ENCODE assay signal across 8 mouse cellular contexts in the genomic region with DNA sequence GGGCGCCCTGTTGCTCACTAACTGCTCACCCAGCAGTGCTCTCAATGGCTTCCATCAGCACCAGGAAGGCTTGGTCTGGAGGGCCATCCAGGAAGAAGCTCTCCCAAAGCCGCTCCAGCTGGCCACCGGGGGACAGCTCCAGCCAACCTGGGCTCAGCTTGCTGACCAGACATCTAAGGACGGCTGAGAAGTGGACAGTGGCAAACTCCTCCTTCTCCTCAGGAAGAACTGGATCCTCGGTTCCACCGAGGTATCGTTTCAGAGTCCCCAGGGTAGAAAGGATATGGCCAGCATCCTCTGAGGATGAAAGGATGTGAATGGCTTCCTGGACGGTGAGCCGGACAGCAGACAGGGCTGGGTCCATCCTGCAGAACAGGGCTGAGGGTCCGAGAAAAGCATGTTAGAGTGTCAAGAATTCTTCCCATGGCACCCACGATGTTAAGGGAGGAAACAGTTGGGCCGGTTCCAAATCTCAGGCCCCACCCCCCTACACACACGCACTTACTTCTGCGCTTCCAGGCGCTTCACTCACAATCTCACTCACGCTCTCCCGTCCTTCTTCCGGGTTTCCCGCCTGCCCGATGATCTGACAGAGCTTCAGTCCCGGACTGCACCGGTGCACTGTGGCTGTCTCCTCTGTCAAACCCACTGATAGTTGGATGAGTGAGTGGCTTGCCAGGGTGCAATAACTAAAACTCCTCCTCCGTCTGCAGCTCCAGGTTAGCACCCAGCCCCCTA. TPM values are rescaled to one million over a fixed set of nuclear protein-coding genes. Genes with fewer than 3 reads are reported as not detected.
DNase-seq lines count a peak whose midpoint lies in the region; ATAC-seq and TF ChIP-seq lines count a peak whose summit lies in the region.

No protein-coding gene starts in this region.

- ATAC-seq in inflammation-experienced regulatory T-cells, adult 6 months: peak; percentile 48
- ATAC-seq in midbrain, embryonic 11.5 days (ENCODE audit: low FRiP score): peak; percentile 41

- H3K4me3 ChIP-seq in heart, embryonic 10.5 days: peak overlapping the region; percentile 70
- H3K4me3 ChIP-seq in E14TG2a.4 (replicated peaks; ENCODE audit: low read length): peak overlapping the region; percentile 92
- peak overlapping the region; percentile 45 for H3K4me3 ChIP-seq in embryonic fibroblast, embryonic 13.5 days (ENCODE audit: insufficient read depth, low read length)
- H3K4me3 ChIP-seq in midbrain, embryonic 11.5 days (ENCODE audit: low read depth, low read length): peak overlapping the region; percentile 48

- DNase-seq in heart, embryonic 10.5 days (ENCODE audit: low spot score): no peak
- DNase-seq in heart, adult 18-20 months: no peak
- no peak for DNase-seq in midbrain, embryonic 11.5 days (ENCODE audit: low spot score, missing footprints)
- no peak for DNase-seq in right cerebral cortex, postnatal 14 days
- no peak for DNase-seq in thymus, postnatal 25 days

- H3K27me3 ChIP-seq in heart, embryonic 10.5 days (ENCODE audit: insufficient read depth, poor library complexity, severe bottlenecking): no peaks in the 10 kb centered on the region
- no peaks in the 10 kb centered on the region for H3K27me3 ChIP-seq in E14TG2a.4 (ENCODE audit: insufficient read depth, low read length)
- H3K27me3 ChIP-seq in midbrain, embryonic 11.5 days (ENCODE audit: control insufficient read depth, insufficient read depth, low read length): no peaks in the 10 kb centered on the region

- H3K4me2 ChIP-seq in midbrain, embryonic 11.5 days: peak overlapping the region; percentile 87

- H3K9me3 ChIP-seq in heart, embryonic 10.5 days: no peaks in the 10 kb centered on the region
- H3K9me3 ChIP-seq in E14TG2a.4 (ENCODE audit: low read length): no peaks in the 10 kb centered on the region
- no peaks in the 10 kb centered on the region for H3K9me3 ChIP-seq in midbrain, embryonic 11.5 days (ENCODE audit: control insufficient read depth, low read length)

- WGBS in heart, embryonic 10.5 days: 10% methylated on average over 23 of the region's 23 CpGs
- 14% methylated on average over 23 of the region's 23 CpGs for WGBS in midbrain, embryonic 11.5 days

- TF ChIP-seq POLR2A in embryonic fibroblast, embryonic 13.5 days (IDR thresholded peaks at IDR 0.05; ENCODE audit: low read depth, low read length): no peak

- H3K4me1 ChIP-seq in heart, embryonic 10.5 days: peaks cover 17% of the 10 kb centered on the region
- H3K4me1 ChIP-seq in E14TG2a.4 (replicated peaks; ENCODE audit: low read depth, low read length): peaks cover 24% of the 10 kb centered on the region
- 0 out of 2 replicates have a peak, but pooled peaks cover 2% of the 10 kb centered on the region for H3K4me1 ChIP-seq in embryonic fibroblast, embryonic 13.5 days (ENCODE audit: control insufficient read depth, insufficient read depth, low read length)
- peaks cover 10% of the 10 kb centered on the region for H3K4me1 ChIP-seq in midbrain, embryonic 11.5 days (ENCODE audit: control insufficient read depth, insufficient read depth, low read length)

- peak overlapping the region; percentile 86 for H3K9ac ChIP-seq in midbrain, embryonic 11.5 days (ENCODE audit: low read length)

- H3K27ac ChIP-seq in heart, embryonic 10.5 days: peak overlapping the region; percentile 96
- peak overlapping the region; percentile 63 for H3K27ac ChIP-seq in embryonic fibroblast, embryonic 13.5 days (ENCODE audit: insufficient read depth, low read length)
- H3K27ac ChIP-seq in midbrain, embryonic 11.5 days (ENCODE audit: low read depth, low read length): peak overlapping the region; percentile 84

- peaks cover 34% of the 10 kb centered on the region for H3K36me3 ChIP-seq in heart, embryonic 10.5 days
- peaks cover 48% of the 10 kb centered on the region for H3K36me3 ChIP-seq in E14TG2a.4 (ENCODE audit: insufficient read depth, low read length)
- no peaks in the 10 kb centered on the region; the same call in 1 of the 2 replicates for H3K36me3 ChIP-seq in midbrain, embryonic 11.5 days (ENCODE audit: control insufficient read depth, insufficient read depth, low read length)

- no peak for TF ChIP-seq CTCF in E14TG2a.4 (conservative IDR thresholded peaks at IDR 0.05; ENCODE audit: low read length)
- no peak for TF ChIP-seq CTCF in embryonic fibroblast, embryonic 13.5 days (IDR thresholded peaks at IDR 0.05; ENCODE audit: borderline replicate concordance, insufficient read depth, low read length)

RNA-seq across cellular contexts. Expression of gene Telo2, which starts 0.7 kb away (rescaled TPM):
- polyA plus RNA-seq in heart, embryonic 10.5 days (2016; fragmentation: Nextera tagmentation; extraction: Ambion mirVana): 35.2 and 45.2 TPM in 2 replicates
- 10 to 100 TPM; 11.1 to 14.5 TPM for total RNA-seq in heart, adult 18-20 months (2021)
- 9.5 and 18.7 TPM in 2 replicates for polyA plus RNA-seq in embryonic fibroblast, embryonic 13.5 days (2011; ENCODE audit: insufficient read length, low read depth, missing spikeins)
- 10 to 100 TPM; 13.5 to 33.6 (median 17.7) TPM for polyA plus RNA-seq in inflammation-experienced regulatory T-cells, adult 6 months (2017; shearing (Covaris generic))
- 22.5 and 23.2 TPM in 2 replicates for polyA plus RNA-seq in midbrain, embryonic 11.5 days (2014; fragmentation: Nextera tagmentation; extraction: Ambion mirVana)

RNA-seq across cellular contexts. Expression of gene Ptx4, which starts 5.5 kb away (rescaled TPM):
- 0.08 and 0.15 TPM in 2 replicates for polyA plus RNA-seq in heart, embryonic 10.5 days (2016; fragmentation: Nextera tagmentation; extraction: Ambion mirVana)
- total RNA-seq in heart, adult 18-20 months (2021): 1 to 10 TPM; 2.5 to 3.0 TPM
- polyA plus RNA-seq in embryonic fibroblast, embryonic 13.5 days (2011; ENCODE audit: insufficient read length, low read depth, missing spikeins): not detected in 2 replicates
- not detected for polyA plus RNA-seq in inflammation-experienced regulatory T-cells, adult 6 months (2017; shearing (Covaris generic))
- polyA plus RNA-seq in midbrain, embryonic 11.5 days (2014; fragmentation: Nextera tagmentation; extraction: Ambion mirVana): not detected in 2 replicates

RNA-seq across cellular contexts. Expression of gene Clcn7, which starts 18.1 kb away (rescaled TPM):
- 20.5 and 21.7 TPM in 2 replicates for polyA plus RNA-seq in heart, embryonic 10.5 days (2016; fragmentation: Nextera tagmentation; extraction: Ambion mirVana)
- 10 to 100 TPM; 26.2 to 31.3 TPM for total RNA-seq in heart, adult 18-20 months (2021)
- polyA plus RNA-seq in embryonic fibroblast, embryonic 13.5 days (2011; ENCODE audit: insufficient read length, low read depth, missing spikeins): 35.8 and 36.2 TPM in 2 replicates
- 10 to 100 TPM; 16.6 to 27.4 (median 20.6) TPM for polyA plus RNA-seq in inflammation-experienced regulatory T-cells, adult 6 months (2017; shearing (Covaris generic))
- polyA plus RNA-seq in midbrain, embryonic 11.5 days (2014; fragmentation: Nextera tagmentation; extraction: Ambion mirVana): 16.7 and 20.4 TPM in 2 replicates

RNA-seq across cellular contexts. Expression of gene Tmem204, which starts 31.7 kb away (rescaled TPM):
- polyA plus RNA-seq in heart, embryonic 10.5 days (2016; fragmentation: Nextera tagmentation; extraction: Ambion mirVana): 12.2 and 15.9 TPM in 2 replicates
- total RNA-seq in heart, adult 18-20 months (2021): 10 to 100 TPM; 41.5 to 48.0 TPM
- polyA plus RNA-seq in embryonic fibroblast, embryonic 13.5 days (2011; ENCODE audit: insufficient read length, low read depth, missing spikeins): 0.63 and 1.0 TPM in 2 replicates
- under 1 TPM in 2 of 3 experiments, not detected in 1; 0.47 to 0.66 TPM for polyA plus RNA-seq in inflammation-experienced regulatory T-cells, adult 6 months (2017; shearing (Covaris generic))
- polyA plus RNA-seq in midbrain, embryonic 11.5 days (2014; fragmentation: Nextera tagmentation; extraction: Ambion mirVana): 9.5 and 10.4 TPM in 2 replicates

RNA-seq across cellular contexts. Expression of gene Ccdc154, which starts 47.2 kb away (rescaled TPM):
- not detected in 2 replicates for polyA plus RNA-seq in heart, embryonic 10.5 days (2016; fragmentation: Nextera tagmentation; extraction: Ambion mirVana)
- not detected for total RNA-seq in heart, adult 18-20 months (2021)
- polyA plus RNA-seq in embryonic fibroblast, embryonic 13.5 days (2011; ENCODE audit: insufficient read length, low read depth, missing spikeins): 0.20 and 0.21 TPM in 2 replicates
- not detected for polyA plus RNA-seq in inflammation-experienced regulatory T-cells, adult 6 months (2017; shearing (Covaris generic))
- polyA plus RNA-seq in midbrain, embryonic 11.5 days (2014; fragmentation: Nextera tagmentation; extraction: Ambion mirVana): not detected in 2 replicates
